Mouse (Mus musculus) forebrain, embryonic 11.5 days (tissue): ENCODE measurements at regions not wholly inside any gene's neighbourhood (a gene's known extent, or its start where the extent isn't known, plus 50 kb on each side); places are given as distances from the start of the nearest gene placed in this dataset.
"Not testable (repeated sequence)": the region's sequence is repeated elsewhere in the genome, so short reads cannot be mapped to it uniquely, and the experiment has no call there.

Experiments used
- ATAC-seq: fragments of 200-750 bp; cut with Nextera tagmentation; replicated peaks from 2 replicates; pipeline ENCODE4 v1.8.0; 2017; ENCODE audit warnings: moderate TSS enrichment; ENCODE audit not compliant: low FRiP score
- DNase-seq: peaks from one replicate; pipeline ENCODE4 v3.0.0-alpha.2; 2017; ENCODE audit warnings: low spot score
- H3K27ac ChIP-seq: fragments of 300-500 bp; sonication (generic); 2 replicates; pipeline ENCODE4 v1.5.1; 2014; ENCODE audit warnings: low read depth, low read length
- H3K27me3 ChIP-seq: fragments of 300-500 bp; sonication (generic); 2 replicates; pipeline ENCODE4 v1.6.1; 2014; ENCODE audit warnings: mild to moderate bottlenecking, low read length, mixed read lengths; ENCODE audit not compliant: control insufficient read depth, insufficient read depth
- H3K36me3 ChIP-seq: fragments of 300-500 bp; sonication (generic); 2 replicates; pipeline ENCODE4 v1.6.1; 2014; ENCODE audit warnings: mild to moderate bottlenecking, low read length, moderate library complexity, mixed read lengths; ENCODE audit not compliant: control insufficient read depth, insufficient read depth
- H3K4me1 ChIP-seq: fragments of 300-500 bp; sonication (generic); replicated peaks from 2 replicates; pipeline ENCODE4 v1.6.1; 2014; ENCODE audit warnings: low read length, mixed read lengths; ENCODE audit not compliant: control insufficient read depth, insufficient read depth
- H3K4me2 ChIP-seq: fragments of 300-500 bp; sonication (generic); 2 replicates; pipeline ENCODE4 v1.6.1; 2014; ENCODE audit warnings: low read depth, mild to moderate bottlenecking, low read length, moderate library complexity, mixed read lengths; ENCODE audit not compliant: severe bottlenecking
- H3K4me3 ChIP-seq: fragments of 300-500 bp; sonication (generic); 2 replicates; pipeline ENCODE4 v1.5.1; 2014; ENCODE audit warnings: low read depth, low read length
- H3K9ac ChIP-seq: fragments of 300-500 bp; sonication (generic); 2 replicates; pipeline ENCODE4 v1.6.1; 2014; ENCODE audit warnings: low read length
- H3K9me3 ChIP-seq: fragments of 300-500 bp; sonication (generic); 2 replicates; pipeline ENCODE4 v1.6.1; 2016; ENCODE audit warnings: low read length, mixed read lengths; ENCODE audit not compliant: control insufficient read depth
- WGBS: fragments of 180-500 bp; shearing (Covaris S2); extraction: QIAGEN DNeasy Blood & Tissue Kit; methylation state at CpG from one replicate; pipeline ENCODE4 v1.1.7; 2014; 5-methylcytosine and 5-hydroxymethylcytosine counted together

DNA sequence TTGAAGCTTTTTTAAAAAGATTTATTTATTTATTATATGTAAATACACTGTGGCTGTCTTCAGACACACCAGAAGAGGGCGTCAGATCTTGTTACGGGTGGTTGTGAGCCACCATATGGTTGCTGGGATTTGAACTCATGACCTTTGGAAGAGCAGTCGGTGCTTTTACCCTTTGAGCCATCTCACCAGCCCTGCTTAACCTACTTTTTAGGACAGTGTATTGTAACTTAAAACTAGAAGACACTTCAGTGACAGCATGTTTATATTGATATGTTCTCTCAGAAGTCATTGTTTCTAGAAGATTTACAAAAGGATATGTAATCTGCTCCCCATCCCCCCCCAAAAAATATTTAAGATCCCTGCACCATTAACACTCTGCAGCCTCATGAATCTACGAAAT lies 69.3 kb upstream of the Rack1 start:
- not testable (repeated sequence) for H3K4me1 ChIP-seq, ATAC-seq, H3K9me3 ChIP-seq, H3K27me3 ChIP-seq, H3K4me2 ChIP-seq, H3K36me3 ChIP-seq, H3K9ac ChIP-seq, DNase-seq, H3K4me3 ChIP-seq, H3K27ac ChIP-seq
- 83% methylated on average over 4 of the region's 4 CpGs for WGBS

DNA sequence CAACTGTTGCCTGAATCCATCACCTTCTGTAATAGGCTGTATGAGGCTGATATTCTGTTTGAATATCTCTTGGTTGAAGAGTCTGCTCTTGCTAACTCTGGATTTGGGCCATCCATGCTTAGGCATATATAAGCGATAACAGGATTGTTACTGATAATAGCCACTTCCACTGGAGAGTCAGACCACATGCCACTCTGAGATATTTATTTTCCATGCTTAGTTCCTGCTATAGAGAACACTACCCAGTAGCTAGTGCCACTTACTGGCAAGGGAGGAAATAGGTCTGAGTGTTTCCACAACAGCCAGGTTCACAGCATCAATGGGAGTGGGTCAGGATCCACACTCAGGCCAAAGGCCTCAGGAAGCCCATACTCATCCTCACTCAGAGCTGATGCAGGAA lies 53.6 kb upstream of the Rack1 start:
- Histone ChIP-seq H3K4me3 (no peak overlapping the region), H3K4me1 (no peaks in the 10 kb centered on the region), H3K27me3 (no peaks in the 10 kb centered on the region), H3K27ac (no peak overlapping the region), H3K9me3 (no peaks in the 10 kb centered on the region), H3K9ac (no peak overlapping the region), H3K4me2 (no peak overlapping the region), H3K36me3 (no peaks in the 10 kb centered on the region)
- DNase-seq (no peak), ATAC-seq (no peak)
- 92% methylated on average over 1 of the region's 1 CpGs for WGBS

DNA sequence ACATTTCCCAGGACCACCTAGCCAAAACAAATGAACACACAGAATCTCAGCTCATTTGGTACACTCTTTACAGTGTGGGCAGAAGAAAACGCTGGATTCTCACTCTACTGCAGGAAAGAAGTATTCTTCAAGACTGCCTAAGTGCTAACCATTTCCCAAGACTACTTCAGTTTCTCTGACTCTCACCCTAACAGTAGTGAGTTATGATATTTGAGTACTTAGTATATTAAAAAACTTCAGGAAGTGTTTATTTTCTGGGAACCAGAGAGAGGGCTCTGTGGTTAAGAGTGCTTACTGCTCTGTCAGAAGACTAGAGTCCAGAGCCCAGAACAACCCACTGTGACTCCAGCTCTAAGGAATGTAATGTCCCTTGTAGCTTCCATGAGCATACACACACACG lies 52.1 kb upstream of the Rack1 start:
- 78% methylated on average over 2 of the region's 2 CpGs for WGBS
- Histone ChIP-seq H3K9me3 (no peaks in the 10 kb centered on the region), H3K27ac (no peak overlapping the region), H3K36me3 (no peaks in the 10 kb centered on the region), H3K4me1 (no peaks in the 10 kb centered on the region), H3K9ac (no peak overlapping the region), H3K27me3 (no peaks in the 10 kb centered on the region), H3K4me2 (no peak overlapping the region), H3K4me3 (no peak overlapping the region)
- DNase-seq (no peak), ATAC-seq (no peak)
